Mouse (Mus musculus): Measurements from ENCODE around the gene Smim11.

- TF ChIP-seq POLR2A (IDR thresholded peaks at IDR 0.05; ENCODE audit: low read depth, low read length) (no peak), CTCF (conservative IDR thresholded peaks at IDR 0.05 in 1 of 2, IDR thresholded peaks at IDR 0.05 in 1 of 2; ENCODE audit: low read depth in 2 of 2, low read length in 2 of 2) (no peak; a peak in 1 of 4 replicates), KAT2A (IDR thresholded peaks at IDR 0.05; ENCODE audit: insufficient replicate concordance, low read length) (no peak), MAZ (IDR thresholded peaks at IDR 0.05; ENCODE audit: low read depth, low read length) (no peak), SIN3A (IDR thresholded peaks at IDR 0.05; ENCODE audit: low read length) (no peak)
Observed at GRCm38 (mm10) chr16:92320361-92320760, 19.3 kb downstream of the Smim11 start.

All from CH12.LX (cell line).